Mouse (Mus musculus) heart, embryonic 10.5 days (tissue): ENCODE data around the gene Ppl. TPM values are rescaled to one million over a fixed set of nuclear protein-coding genes. Genes with fewer than 3 reads are reported as not detected.

Experiments used
- DNase-seq: peaks from one replicate; pipeline ENCODE4 v3.0.0-alpha.2; 2017; ENCODE audit warnings: low spot score
- H3K27ac ChIP-seq: fragments of 300-500 bp; sonication (generic); 2 replicates; pipeline ENCODE4 v1.5.1; 2016; ENCODE audit warnings: mild to moderate bottlenecking
- H3K27me3 ChIP-seq: fragments of 300-500 bp; sonication (generic); 2 replicates; pipeline ENCODE4 v1.6.1; 2016; ENCODE audit warnings: mild to moderate bottlenecking; ENCODE audit not compliant: poor library complexity, insufficient read depth, severe bottlenecking
- H3K36me3 ChIP-seq: fragments of 300-500 bp; sonication (generic); 2 replicates; pipeline ENCODE4 v1.6.1; 2016; ENCODE audit warnings: mild to moderate bottlenecking, moderate library complexity
- H3K4me1 ChIP-seq: fragments of 300-500 bp; sonication (generic); 2 replicates; pipeline ENCODE4 v1.6.1; 2016; ENCODE audit warnings: mild to moderate bottlenecking
- H3K4me3 ChIP-seq: fragments of 300-500 bp; sonication (generic); 2 replicates; pipeline ENCODE4 v1.5.1; 2016; ENCODE audit warnings: mild to moderate bottlenecking, moderate library complexity
- H3K9me3 ChIP-seq: fragments of 300-500 bp; sonication (generic); 2 replicates; pipeline ENCODE4 v1.6.1; 2016; ENCODE audit warnings: mild to moderate bottlenecking, moderate library complexity
- WGBS: fragments of 180-500 bp; shearing (Covaris S2); methylation state at CpG from one replicate; pipeline ENCODE4 v1.1.7; 2016; 5-methylcytosine and 5-hydroxymethylcytosine counted together
- polyA plus RNA-seq: library from polyadenylated mRNA; unstranded; fragments of >200 nt; fragmentation: Nextera tagmentation; extraction: Ambion mirVana; gene quantifications from 2 replicates; pipeline ENCODE4 v1.2.1, GENCODE M21; 2016

Ppl gene
- polyA plus RNA-seq, 1 experiment from 2014 or later: 2.7 TPM

GRCm38 (mm10) chr16:5050251-5051110 lies 81.7 kb downstream of the Ppl start:
- no peaks in the 10 kb centered on the region for H3K9me3 ChIP-seq
- DNase-seq: peak; percentile 91
- H3K4me1 ChIP-seq: peaks cover 16% of the 10 kb centered on the region
- H3K27me3 ChIP-seq: no peaks in the 10 kb centered on the region
- peak overlapping the region; percentile 95 for H3K27ac ChIP-seq
- H3K4me3 ChIP-seq: peak overlapping the region; percentile 96
- under 1% methylated on average over 78 of the region's 78 CpGs for WGBS
- peaks cover 41% of the 10 kb centered on the region for H3K36me3 ChIP-seq

- Histone ChIP-seq H3K27ac (peak within 1 kb of the TSS; percentile 95), H3K36me3 (peaks cover 41% of the 10 kb centered on the region), H3K4me3 (peak within 1 kb of the TSS; percentile 96), H3K27me3 (no peaks in the 10 kb centered on the region), H3K4me1 (peaks cover 16% of the 10 kb centered on the region), H3K9me3 (no peaks in the 10 kb centered on the region)
- peak; percentile 99 for DNase-seq
- 0% methylated on average over 56 of the region's 56 CpGs for WGBS
Observed at GRCm38 (mm10) chr16:5049774-5050234, 82.4 kb downstream of the Ppl start, which contains the start of the genes Glyr1 and Ubn1. Gene Glyr1, minus strand, starts transcription at chr16:5049863. Gene Ubn1, plus strand, starts transcription at chr16:5050057.

DNA sequence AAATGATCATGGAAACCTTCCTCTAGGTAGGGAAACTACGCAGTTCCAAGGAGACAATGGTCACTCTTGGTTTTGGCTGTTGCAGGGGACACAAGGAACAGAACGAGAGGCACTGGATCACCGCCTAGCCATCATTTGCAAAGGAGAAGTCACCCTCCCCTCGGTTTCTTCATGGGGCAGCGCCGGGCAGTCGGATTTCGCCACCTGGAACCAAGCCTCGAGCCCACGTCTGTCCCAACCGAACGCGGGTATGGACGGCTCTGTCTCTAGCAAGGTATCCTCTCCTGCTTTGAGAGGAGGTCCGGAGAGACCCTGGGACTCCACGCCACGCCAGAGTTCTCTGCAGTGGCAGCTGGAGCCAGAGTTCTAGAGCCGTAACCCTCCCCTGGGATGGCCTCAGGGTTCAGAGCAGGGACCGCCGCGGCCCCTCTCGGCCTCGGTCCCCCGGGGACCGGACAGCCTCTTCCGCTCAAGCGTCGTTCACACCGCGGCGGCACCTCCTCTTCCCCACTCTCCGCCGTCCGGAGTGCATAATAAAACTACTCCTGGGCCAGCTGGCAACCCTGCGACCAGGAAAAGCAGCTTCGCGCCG lies 82.9 kb downstream of the Ppl start:
- H3K36me3 ChIP-seq: peaks cover 45% of the 10 kb centered on the region
- peak overlapping the region; percentile 95 for H3K27ac ChIP-seq
- H3K9me3 ChIP-seq: no peaks in the 10 kb centered on the region
- H3K27me3 ChIP-seq: no peaks in the 10 kb centered on the region
- H3K4me3 ChIP-seq: peak overlapping the region; percentile 96
- peaks cover 16% of the 10 kb centered on the region for H3K4me1 ChIP-seq
- DNase-seq: no peak
- under 1% methylated on average over 38 of the region's 38 CpGs for WGBS

DNA sequence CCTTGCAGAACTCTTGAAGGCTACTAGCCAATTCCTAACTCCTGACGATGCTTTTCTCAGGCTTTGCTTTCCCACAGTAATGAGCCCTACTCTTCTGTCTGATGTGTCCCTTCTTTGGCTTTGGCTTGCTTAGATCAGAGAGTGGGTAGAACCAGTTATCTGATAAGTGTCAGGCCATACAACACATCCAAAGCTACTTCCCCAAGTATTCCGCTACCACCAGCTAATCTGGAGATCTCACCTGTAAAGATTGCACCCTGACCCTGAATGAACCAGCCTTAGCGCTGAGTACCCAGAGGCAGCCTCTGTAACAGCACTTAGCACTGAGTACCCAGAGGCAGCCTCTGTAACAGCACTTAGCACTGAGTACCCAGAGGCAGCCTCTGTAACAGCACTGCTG lies 86.9 kb downstream of the Ppl start:
- Histone ChIP-seq H3K27ac (no peak overlapping the region), H3K27me3 (no peaks in the 10 kb centered on the region), H3K36me3 (peaks cover 75% of the 10 kb centered on the region), H3K9me3 (no peaks in the 10 kb centered on the region), H3K4me3 (no peak overlapping the region), H3K4me1 (peaks cover 14% of the 10 kb centered on the region)
- 94% methylated on average over 3 of the region's 3 CpGs for WGBS
- DNase-seq: no peak

DNA sequence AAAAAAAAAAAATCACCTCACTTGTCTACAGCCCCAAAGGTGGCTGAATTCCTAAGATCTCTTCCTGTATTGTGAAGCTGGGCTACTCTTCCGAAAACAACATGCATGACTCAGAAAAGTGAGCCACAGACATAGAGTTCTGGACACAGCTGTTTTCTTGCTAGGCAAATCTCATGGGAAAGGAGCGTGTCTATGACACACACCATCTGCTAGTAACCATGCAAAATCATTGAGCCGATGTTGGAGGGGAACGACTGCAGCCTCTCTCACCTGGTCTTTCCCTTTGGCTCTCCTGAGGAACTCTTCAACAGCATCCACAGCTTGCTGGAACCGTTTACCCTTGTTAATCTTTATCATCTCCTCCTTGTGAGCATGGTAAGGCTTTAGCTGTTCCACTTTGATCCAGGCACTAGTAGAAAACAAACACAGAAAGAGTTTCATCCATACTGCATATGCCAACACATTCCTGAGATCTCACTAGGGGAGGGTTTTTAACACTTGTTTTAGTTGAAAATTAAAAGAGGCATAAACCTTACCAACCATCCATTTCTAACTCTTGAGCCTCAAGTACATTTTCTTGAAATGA lies 95.5 kb downstream of the Ppl start:
- H3K9me3 ChIP-seq: no peaks in the 10 kb centered on the region
- DNase-seq: no peak
- WGBS: 90% methylated on average over 5 of the region's 5 CpGs
- no peaks in the 10 kb centered on the region for H3K4me1 ChIP-seq
- peaks cover 99% of the 10 kb centered on the region for H3K36me3 ChIP-seq
- no peak overlapping the region for H3K27ac ChIP-seq
- no peak overlapping the region for H3K4me3 ChIP-seq
- H3K27me3 ChIP-seq: no peaks in the 10 kb centered on the region

Other genes with a start within 250 kb of the Ppl start
- 96.2 and 131 TPM in 2 replicates for gene Mgrn1, start 246.2 kb downstream of the Ppl start, polyA plus RNA-seq
- 111 and 125 TPM in 2 replicates for gene Nudt16l1, start 193.7 kb downstream of the Ppl start, polyA plus RNA-seq
- gene Anks3, start 168.2 kb downstream of the Ppl start, polyA plus RNA-seq: 38.5 and 44.4 TPM in 2 replicates
- not detected in 2 replicates for gene Sept12, start 134.6 kb downstream of the Ppl start, polyA plus RNA-seq
- gene Smim22, start 125.1 kb downstream of the Ppl start, polyA plus RNA-seq: 3.0 and 4.2 TPM in 2 replicates
- 55.5 and 57.4 TPM in 2 replicates for gene Rogdi, start 118.9 kb downstream of the Ppl start, polyA plus RNA-seq
- gene Glyr1, start 82.6 kb downstream of the Ppl start, polyA plus RNA-seq: 129 and 130 TPM in 2 replicates
- 13.3 and 15.7 TPM in 2 replicates for gene Ubn1, start 82.4 kb downstream of the Ppl start, polyA plus RNA-seq
- not detected in 2 replicates for gene Sec14l5, start 14.7 kb upstream of the Ppl start, polyA plus RNA-seq
- 18.0 and 18.7 TPM in 2 replicates for gene Nagpa, start 71.6 kb upstream of the Ppl start, polyA plus RNA-seq
- gene AU021092, start 89.9 kb upstream of the Ppl start, polyA plus RNA-seq: 0.99 and 1.2 TPM in 2 replicates
- 27.6 and 27.7 TPM in 2 replicates for gene Alg1, start 101.2 kb upstream of the Ppl start, polyA plus RNA-seq
- gene Eef2kmt, start 123.6 kb upstream of the Ppl start, polyA plus RNA-seq: 23.3 and 24.8 TPM in 2 replicates